Mouse (Mus musculus) ES-E14 (cell line): ENCODE data around the gene Gpr3.

Experiments used
- CHD2 ChIP-seq: IDR thresholded peaks from 2 replicates; pipeline ENCODE4 v1.6.1; 2014; ENCODE audit warnings: mild to moderate bottlenecking, low read depth, low read length, inconsistent platforms
- ZNF384 ChIP-seq: IDR thresholded peaks from 2 replicates; pipeline ENCODE4 v1.6.1; 2012; ENCODE audit warnings: low read depth, low read length, inconsistent platforms

DNA sequence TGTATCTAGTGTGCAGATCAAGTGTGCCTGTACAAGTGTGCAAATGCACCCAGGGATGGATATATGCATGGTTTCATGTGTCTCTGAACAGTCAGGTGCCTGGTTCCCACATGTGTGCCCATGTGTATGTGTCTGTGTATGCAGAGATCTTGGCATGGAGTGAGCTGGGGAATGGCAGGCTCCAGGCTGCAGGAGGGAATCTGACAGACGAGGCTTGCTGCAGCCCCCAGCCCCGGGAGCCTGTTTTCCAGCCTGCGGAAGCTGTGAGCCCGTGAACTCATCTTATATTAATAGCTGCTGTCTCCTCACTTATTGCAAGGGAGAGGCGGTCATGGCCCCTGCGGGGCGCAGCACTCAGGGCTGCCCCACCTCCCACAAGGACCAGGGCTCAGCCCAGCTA lies 8.0 kb downstream of the Gpr3 start:
- no peak for TF ChIP-seq CHD2
- TF ChIP-seq ZNF384: no peak
